Mouse (Mus musculus): ENCODE measurements around the gene Golgb1. TPM values are rescaled to one million over a fixed set of nuclear protein-coding genes. Genes with fewer than 3 reads are reported as not detected.

Golgb1 gene
- polyA plus RNA-seq, 1 experiment: 36.2 TPM

- TF ChIP-seq POLR2A (IDR thresholded peaks at IDR 0.05; ENCODE audit: low read depth, low read length): no peak
- no peak for TF ChIP-seq CTCF (conservative IDR thresholded peaks at IDR 0.05; ENCODE audit: insufficient read depth, insufficient read length, low read depth, low read length)
- Histone ChIP-seq H3K36me3 (ENCODE audit: control insufficient read depth, insufficient read depth, low read length) (no peaks in the 10 kb centered on the region), H3K4me1 (ENCODE audit: control insufficient read depth, insufficient read depth, low read length) (peaks cover 4% of the 10 kb centered on the region; the same call in 1 of the 2 replicates), H3K4me3 (ENCODE audit: insufficient read depth, low read depth, low read length) (no peak overlapping the region), H3K27ac (ENCODE audit: insufficient read depth, low read depth, low read length) (no peak overlapping the region), H3K27me3 (replicated peaks; ENCODE audit: control insufficient read depth, insufficient read depth, low read length) (no peaks in the 10 kb centered on the region)
- WGBS: 59% methylated on average over 8 of the region's 8 CpGs
- no peak for DNase-seq
Measured at GRCm38 (mm10) chr16:36949614-36950336, 74.8 kb downstream of the Golgb1 start.

- Histone ChIP-seq H3K27me3 (replicated peaks; ENCODE audit: control insufficient read depth, insufficient read depth, low read length) (no peaks in the 10 kb centered on the region), H3K27ac (ENCODE audit: insufficient read depth, low read depth, low read length) (no peak overlapping the region), H3K4me1 (ENCODE audit: control insufficient read depth, insufficient read depth, low read length) (no peaks in the 10 kb centered on the region), H3K36me3 (ENCODE audit: control insufficient read depth, insufficient read depth, low read length) (no peaks in the 10 kb centered on the region), H3K4me3 (ENCODE audit: insufficient read depth, low read depth, low read length) (no peak overlapping the region)
- TF ChIP-seq POLR2A (IDR thresholded peaks at IDR 0.05; ENCODE audit: low read depth, low read length): no peak
- no peak for TF ChIP-seq CTCF (conservative IDR thresholded peaks at IDR 0.05; ENCODE audit: insufficient read depth, insufficient read length, low read depth, low read length)
- WGBS: 58% methylated on average over 4 of the region's 4 CpGs
- DNase-seq: no peak
Measured at GRCm38 (mm10) chr16:36951029-36951428, 76.1 kb downstream of the Golgb1 start.

GRCm38 (mm10) chr16:36955106-36955505 is 80.2 kb downstream of the Golgb1 start:
- no peaks in the 10 kb centered on the region for H3K27me3 ChIP-seq (replicated peaks; ENCODE audit: control insufficient read depth, insufficient read depth, low read length)
- no peak overlapping the region for H3K4me3 ChIP-seq (ENCODE audit: insufficient read depth, low read depth, low read length)
- TF ChIP-seq POLR2A (IDR thresholded peaks at IDR 0.05; ENCODE audit: low read depth, low read length) (no peak), CTCF (conservative IDR thresholded peaks at IDR 0.05; ENCODE audit: insufficient read depth, insufficient read length, low read depth, low read length) (no peak)
- H3K36me3 ChIP-seq (ENCODE audit: control insufficient read depth, insufficient read depth, low read length): no peaks in the 10 kb centered on the region
- H3K4me1 ChIP-seq (ENCODE audit: control insufficient read depth, insufficient read depth, low read length): no peaks in the 10 kb centered on the region
- DNase-seq: no peak
- WGBS: 83% methylated on average over 11 of the region's 11 CpGs
- H3K27ac ChIP-seq (ENCODE audit: insufficient read depth, low read depth, low read length): no peak overlapping the region

GRCm38 (mm10) chr16:36963415-36963814 is 88.5 kb downstream of the Golgb1 start:
- Histone ChIP-seq H3K4me1 (ENCODE audit: control insufficient read depth, insufficient read depth, low read length) (no peaks in the 10 kb centered on the region), H3K4me3 (ENCODE audit: insufficient read depth, low read depth, low read length) (no peak overlapping the region), H3K27me3 (replicated peaks; ENCODE audit: control insufficient read depth, insufficient read depth, low read length) (no peaks in the 10 kb centered on the region), H3K36me3 (ENCODE audit: control insufficient read depth, insufficient read depth, low read length) (no peaks in the 10 kb centered on the region), H3K27ac (ENCODE audit: insufficient read depth, low read depth, low read length) (no peak overlapping the region)
- TF ChIP-seq POLR2A (IDR thresholded peaks at IDR 0.05; ENCODE audit: low read depth, low read length) (no peak), CTCF (conservative IDR thresholded peaks at IDR 0.05; ENCODE audit: insufficient read depth, insufficient read length, low read depth, low read length) (no peak)
- DNase-seq: no peak
- 81% methylated on average over 4 of the region's 4 CpGs for WGBS

GRCm38 (mm10) chr16:36979127-36979526 is 104.2 kb downstream of the Golgb1 start:
- no peaks in the 10 kb centered on the region for H3K4me1 ChIP-seq (ENCODE audit: control insufficient read depth, insufficient read depth, low read length)
- H3K4me3 ChIP-seq (ENCODE audit: insufficient read depth, low read depth, low read length): no peak overlapping the region
- no peak overlapping the region for H3K27ac ChIP-seq (ENCODE audit: insufficient read depth, low read depth, low read length)
- H3K27me3 ChIP-seq (replicated peaks; ENCODE audit: control insufficient read depth, insufficient read depth, low read length): no peaks in the 10 kb centered on the region
- WGBS: 89% methylated on average over 2 of the region's 2 CpGs
- no peaks in the 10 kb centered on the region for H3K36me3 ChIP-seq (ENCODE audit: control insufficient read depth, insufficient read depth, low read length)
- no peak for TF ChIP-seq CTCF (conservative IDR thresholded peaks at IDR 0.05; ENCODE audit: insufficient read depth, insufficient read length, low read depth, low read length)
- TF ChIP-seq POLR2A (IDR thresholded peaks at IDR 0.05; ENCODE audit: low read depth, low read length): no peak
- no peak for DNase-seq

Other genes starting within 250 kb of the Golgb1 start
- gene Cd86, start 209.1 kb upstream of the Golgb1 start, polyA plus RNA-seq (2012; rRNA removed): 1.2 and 2.3 TPM in 2 replicates
- gene Ildr1, start 181.2 kb upstream of the Golgb1 start, polyA plus RNA-seq (2012; rRNA removed): 20.4 and 31.9 TPM in 2 replicates
- 92.1 and 97.9 TPM in 2 replicates for gene Slc15a2, start 90.2 kb upstream of the Golgb1 start, polyA plus RNA-seq (2012; rRNA removed)
- 1.7 and 3.0 TPM in 2 replicates for gene Iqcb1, start 46.8 kb upstream of the Golgb1 start, polyA plus RNA-seq (2012; rRNA removed)
- 7.3 and 10.4 TPM in 2 replicates for gene Eaf2, start 137 bp upstream of the Golgb1 start, polyA plus RNA-seq (2012; rRNA removed)
- gene Hcls1, start 59.8 kb downstream of the Golgb1 start, polyA plus RNA-seq (2012; rRNA removed): 5.8 and 10.9 TPM in 2 replicates
- 9.0 and 9.4 TPM in 2 replicates for gene Fbxo40, start 115.3 kb downstream of the Golgb1 start, polyA plus RNA-seq (2012; rRNA removed)
- 0.05 and 0.06 TPM in 2 replicates for gene Polq, start 136.6 kb downstream of the Golgb1 start, polyA plus RNA-seq (2012; rRNA removed)

Measured in kidney, adult 2 months (tissue).